Mouse (Mus musculus): ENCODE measurements around the gene Zfpl1. TPM values are rescaled to one million over a fixed set of nuclear protein-coding genes. Genes with fewer than 3 reads are reported as not detected.
"Not testable (repeated sequence)": the region's sequence is repeated elsewhere in the genome, so short reads cannot be mapped to it uniquely, and the experiment has no call there.

Gene Zfpl1
- polyA plus RNA-seq (2015; fragmentation: Nextera tagmentation; extraction: Ambion mirVana) = 71.7 and 74.3 TPM in 2 replicates

GRCm38 (mm10) chr19:6084478-6085248, at the start of gene Zfpl1, which contains the start of gene Cdca5:
TSS of gene Zfpl1 (minus strand) at chr19:6084956.
TSS of gene Cdca5 (plus strand) at chr19:6084983.
- no peak for TF ChIP-seq CTCF (IDR thresholded peaks at IDR 0.05; ENCODE audit: low read depth)
- peak within 1 kb of the TSS; percentile 92 for H3K4me2 ChIP-seq (ENCODE audit: low read length)
- DNase-seq (ENCODE audit: low spot score) (peak; percentile 98), ATAC-seq (replicated peaks; ENCODE audit: low FRiP score, low read depth) (peak; percentile 88)
- peak within 1 kb of the TSS; percentile 75 for H3K9ac ChIP-seq (ENCODE audit: low read depth, low read length)
- peak within 1 kb of the TSS; percentile 70 for H3K27ac ChIP-seq
- 0 out of 2 replicates have a peak, but pooled peaks cover 6% of the 10 kb centered on the region for H3K4me1 ChIP-seq (replicated peaks; ENCODE audit: insufficient read depth, low read length)
- H3K36me3 ChIP-seq (ENCODE audit: insufficient read depth, low read length) = peaks cover 28% of the 10 kb centered on the region
- peak within 1 kb of the TSS; percentile 70 for H3K4me3 ChIP-seq (replicated peaks; ENCODE audit: low read depth, low read length)
- H3K9me3 ChIP-seq (replicated peaks; ENCODE audit: low read length) = no peaks in the 10 kb centered on the region
- no peaks in the 10 kb centered on the region for H3K27me3 ChIP-seq (ENCODE audit: insufficient read depth, low read length)
- WGBS = under 1% methylated on average over 58 of the region's 58 CpGs

DNA sequence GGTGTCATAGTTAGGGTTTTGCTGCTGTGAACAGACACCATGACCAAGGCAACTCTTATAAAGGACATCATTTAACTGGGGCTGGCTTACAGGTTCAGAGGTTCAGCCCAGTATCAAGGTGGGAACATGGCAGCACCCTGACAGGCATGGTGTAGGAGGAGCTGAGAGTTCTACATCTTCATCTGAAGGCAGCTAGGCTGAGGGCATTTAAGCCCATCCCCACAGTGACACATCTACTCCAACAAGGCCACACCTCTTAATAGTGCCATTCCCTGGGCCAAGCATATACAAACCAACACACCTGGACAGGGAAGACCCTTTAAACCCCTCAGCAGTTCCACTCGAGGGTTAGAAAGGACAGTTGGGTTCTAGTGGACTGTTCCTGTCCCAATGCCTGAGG, 48.4 kb upstream of the Zfpl1 start:
- H3K27ac ChIP-seq; DNase-seq (ENCODE audit: low spot score); H3K36me3 ChIP-seq (ENCODE audit: insufficient read depth, low read length); H3K27me3 ChIP-seq (ENCODE audit: insufficient read depth, low read length); H3K4me3 ChIP-seq (replicated peaks; ENCODE audit: low read depth, low read length); H3K9me3 ChIP-seq (replicated peaks; ENCODE audit: low read length); H3K4me1 ChIP-seq (replicated peaks; ENCODE audit: insufficient read depth, low read length); H3K4me2 ChIP-seq (ENCODE audit: low read length); H3K9ac ChIP-seq (ENCODE audit: low read depth, low read length); ATAC-seq (replicated peaks; ENCODE audit: low FRiP score, low read depth): not testable (repeated sequence)
- WGBS = 64% methylated on average over 1 of the region's 1 CpGs

GRCm38 (mm10) chr19:6132171-6132827, 47.5 kb upstream of the Zfpl1 start:
- Histone ChIP-seq H3K9ac (ENCODE audit: low read depth, low read length) (no peak overlapping the region), H3K4me1 (replicated peaks; ENCODE audit: insufficient read depth, low read length) (no peaks in the 10 kb centered on the region; the same call in 1 of the 2 replicates), H3K4me2 (ENCODE audit: low read length) (no peak overlapping the region), H3K27me3 (ENCODE audit: insufficient read depth, low read length) (no peaks in the 10 kb centered on the region), H3K27ac (no peak overlapping the region), H3K9me3 (replicated peaks; ENCODE audit: low read length) (no peaks in the 10 kb centered on the region), H3K4me3 (replicated peaks; ENCODE audit: low read depth, low read length) (no peak overlapping the region), H3K36me3 (ENCODE audit: insufficient read depth, low read length) (no peaks in the 10 kb centered on the region)
- TF ChIP-seq CTCF (IDR thresholded peaks at IDR 0.05; ENCODE audit: low read depth) = no peak
- ATAC-seq (replicated peaks; ENCODE audit: low FRiP score, low read depth) (no peak), DNase-seq (ENCODE audit: low spot score) (no peak)
- WGBS = 85% methylated on average over 7 of the region's 7 CpGs

- not testable (repeated sequence) for H3K4me2 ChIP-seq (ENCODE audit: low read length); H3K4me3 ChIP-seq (replicated peaks; ENCODE audit: low read depth, low read length); H3K27me3 ChIP-seq (ENCODE audit: insufficient read depth, low read length); H3K9me3 ChIP-seq (replicated peaks; ENCODE audit: low read length); DNase-seq (ENCODE audit: low spot score); H3K27ac ChIP-seq; H3K9ac ChIP-seq (ENCODE audit: low read depth, low read length); H3K36me3 ChIP-seq (ENCODE audit: insufficient read depth, low read length); H3K4me1 ChIP-seq (replicated peaks; ENCODE audit: insufficient read depth, low read length); ATAC-seq (replicated peaks; ENCODE audit: low FRiP score, low read depth)
- 81% methylated on average over 7 of the region's 7 CpGs for WGBS
Observed at GRCm38 (mm10) chr19:6130414-6131128, 45.8 kb upstream of the Zfpl1 start.

- peak within 1 kb of the TSS; percentile 35 for H3K4me3 ChIP-seq (replicated peaks; ENCODE audit: low read depth, low read length)
- TF ChIP-seq CTCF (IDR thresholded peaks at IDR 0.05; ENCODE audit: low read depth) = 0 out of 2 replicates have a peak, but pooled peaks have one; percentile 5
- under 1% methylated on average over 32 of the region's 32 CpGs for WGBS
- peak; percentile 98 for DNase-seq (ENCODE audit: low spot score)
- peak within 1 kb of the TSS; percentile 56 for H3K9ac ChIP-seq (ENCODE audit: low read depth, low read length)
- no peaks in the 10 kb centered on the region for H3K9me3 ChIP-seq (replicated peaks; ENCODE audit: low read length)
- H3K27ac ChIP-seq = peak within 1 kb of the TSS; percentile 92
- H3K4me2 ChIP-seq (ENCODE audit: low read length) = peak within 1 kb of the TSS; percentile 56
- no peaks in the 10 kb centered on the region for H3K36me3 ChIP-seq (ENCODE audit: insufficient read depth, low read length)
- no peaks in the 10 kb centered on the region for H3K27me3 ChIP-seq (ENCODE audit: insufficient read depth, low read length)
- peak; percentile 92 for ATAC-seq (replicated peaks; ENCODE audit: low FRiP score, low read depth)
- no peaks in the 10 kb centered on the region; the same call in 1 of the 2 replicates for H3K4me1 ChIP-seq (replicated peaks; ENCODE audit: insufficient read depth, low read length)
Observed at GRCm38 (mm10) chr19:6127760-6128341, 43.1 kb upstream of the Zfpl1 start, which contains the start of gene Snx15. TSS of gene Snx15 (minus strand) at chr19:6128304.

Measured in kidney, postnatal 0 days (tissue).